Mouse (Mus musculus) kidney, adult 18-20 months (tissue): ENCODE data around the gene Sufu.

Experiments used
- DNase-seq: peaks from one replicate; pipeline ENCODE4 v3.0.0; 2021

Sufu gene

GRCm38 (mm10) chr19:46396686-46397435 lies at the start of gene Sufu:
TSS of gene Sufu (plus strand) at chr19:46396896.
- DNase-seq = peak; percentile 99

GRCm38 (mm10) chr19:46347146-46347545 lies 49.5 kb upstream of the Sufu start:
- DNase-seq = no peak

- no peak for DNase-seq
Measured at GRCm38 (mm10) chr19:46347936-46348668, 48.6 kb upstream of the Sufu start.

- peak; percentile 70 for DNase-seq
Measured at GRCm38 (mm10) chr19:46348761-46349458, 47.8 kb upstream of the Sufu start.

GRCm38 (mm10) chr19:46349550-46349949 lies 47.1 kb upstream of the Sufu start:
- no peak for DNase-seq

GRCm38 (mm10) chr19:46350168-46350932 lies 46.3 kb upstream of the Sufu start, which contains the start of gene 2310034G01Rik:
TSS of gene 2310034G01Rik (minus strand) at chr19:46350302.
- no peak for DNase-seq

- DNase-seq = peak; percentile 88
Measured at GRCm38 (mm10) chr19:46356701-46357138, 40.0 kb upstream of the Sufu start.

GRCm38 (mm10) chr19:46357344-46358280 lies 39.1 kb upstream of the Sufu start:
- DNase-seq = peak; percentile 12

- no peak for DNase-seq
Measured at GRCm38 (mm10) chr19:46358381-46358780, 38.3 kb upstream of the Sufu start.

GRCm38 (mm10) chr19:46362104-46362503 lies 34.6 kb upstream of the Sufu start:
- DNase-seq = no peak

GRCm38 (mm10) chr19:46363294-46364009 lies 33.2 kb upstream of the Sufu start:
- DNase-seq = no peak

GRCm38 (mm10) chr19:46367798-46368590 lies 28.7 kb upstream of the Sufu start:
- DNase-seq = no peak

GRCm38 (mm10) chr19:46369204-46369603 lies 27.5 kb upstream of the Sufu start:
- peak; percentile 70 for DNase-seq

- DNase-seq = no peak
Measured at GRCm38 (mm10) chr19:46374477-46375088, 22.1 kb upstream of the Sufu start.

- DNase-seq = no peak
Measured at GRCm38 (mm10) chr19:46375489-46375888, 21.2 kb upstream of the Sufu start.

GRCm38 (mm10) chr19:46375891-46376290 lies 20.8 kb upstream of the Sufu start:
- no peak for DNase-seq

GRCm38 (mm10) chr19:46382275-46382674 lies 14.4 kb upstream of the Sufu start:
- peak; percentile 33 for DNase-seq

- no peak for DNase-seq
Measured at GRCm38 (mm10) chr19:46389872-46390271, 6.8 kb upstream of the Sufu start.

- DNase-seq = peak; percentile 55
Measured at GRCm38 (mm10) chr19:46392018-46392417, 4.7 kb upstream of the Sufu start.
